Mouse (Mus musculus) heart, embryonic 14.5 days (tissue): Measurements from ENCODE around the gene Cadm1. TPM values are rescaled to one million over a fixed set of nuclear protein-coding genes. Genes with fewer than 3 reads are reported as not detected.
A peak's percentile ranks its signal among the peaks of the same experiment; 100 is the strongest.

Experiments
- ATAC-seq: fragments of 200-750 bp; cut with Nextera tagmentation; 2 replicates; pipeline ENCODE4 v1.8.0; 2017; ENCODE audit warnings: low read depth, moderate TSS enrichment; ENCODE audit not compliant: insufficient number of reproducible peaks, insufficient read depth, low FRiP score
- H3K27ac ChIP-seq, 2 experiments: fragments of 200-500 bp in 1 of 2; fragments of 300-500 bp in 1 of 2; sonication (generic) in 1 of 2; replicated peaks in 1 of 2; 2 replicates each; pipeline ENCODE4 v1.5.1; 2012 to 2014; ENCODE audit warnings: low read depth in 2 of 2, low read length in 2 of 2, control low read depth in 1 of 2, mild to moderate bottlenecking in 1 of 2, mixed read lengths in 1 of 2; ENCODE audit not compliant: control insufficient read depth in 1 of 2, insufficient read depth in 1 of 2
- H3K27me3 ChIP-seq: fragments of 300-500 bp; sonication (generic); 2 replicates; pipeline ENCODE4 v1.6.1; 2014; ENCODE audit warnings: mild to moderate bottlenecking, low read length, control low read depth; ENCODE audit not compliant: control insufficient read depth, insufficient read depth
- H3K36me3 ChIP-seq: fragments of 300-500 bp; sonication (generic); 2 replicates; pipeline ENCODE4 v1.6.1; 2014; ENCODE audit warnings: mild to moderate bottlenecking, control low read depth, low read length, mixed read lengths; ENCODE audit not compliant: control insufficient read depth, insufficient read depth
- H3K4me1 ChIP-seq, 2 experiments: fragments of 200-500 bp in 1 of 2; fragments of 300-500 bp in 1 of 2; sonication (generic) in 1 of 2; 2 replicates each; pipeline ENCODE4 v1.6.1; 2012 to 2014; ENCODE audit warnings: low read length in 2 of 2, control low read depth in 1 of 2, mixed read lengths in 1 of 2; ENCODE audit not compliant: control insufficient read depth in 2 of 2, insufficient read depth in 2 of 2
- H3K4me2 ChIP-seq: fragments of 300-500 bp; sonication (generic); 2 replicates; pipeline ENCODE4 v1.6.1; 2014; ENCODE audit warnings: mild to moderate bottlenecking, low read length
- H3K4me3 ChIP-seq, 2 experiments: fragments of 200-500 bp in 1 of 2; fragments of 300-500 bp in 1 of 2; sonication (generic) in 1 of 2; 2 replicates each; pipeline ENCODE4 v1.5.1; 2012 to 2014; ENCODE audit warnings: low read length in 2 of 2, mild to moderate bottlenecking in 2 of 2, control low read depth in 1 of 2, low read depth in 1 of 2, moderate library complexity in 1 of 2; ENCODE audit not compliant: control insufficient read depth in 1 of 2, insufficient read depth in 1 of 2
- H3K9ac ChIP-seq: fragments of 300-500 bp; sonication (generic); 2 replicates; pipeline ENCODE4 v1.6.1; 2014; ENCODE audit warnings: mild to moderate bottlenecking, low read length
- H3K9me3 ChIP-seq: fragments of 300-500 bp; sonication (generic); 2 replicates; pipeline ENCODE4 v1.6.1; 2016; ENCODE audit warnings: low read length, control low read depth; ENCODE audit not compliant: control insufficient read depth
- WGBS: fragments of 180-500 bp; shearing (Covaris S2); extraction: QIAGEN DNeasy Blood & Tissue Kit; methylation state at CpG from one replicate; pipeline ENCODE4 v1.1.7; 2014; 5-methylcytosine and 5-hydroxymethylcytosine counted together
- polyA plus RNA-seq: library from polyadenylated mRNA; unstranded; fragments of >200 nt; fragmentation: Nextera tagmentation; extraction: Ambion mirVana; gene quantifications from 2 replicates; pipeline ENCODE4 v1.2.1, GENCODE M21; 2014

Cadm1 gene
- polyA plus RNA-seq, 1 experiment from 2014 or later = 16.5 TPM

- Histone ChIP-seq H3K4me1 (peaks cover 8 to 13% of the 10 kb centered on the region in 2 experiments), H3K9me3 (no peaks in the 10 kb centered on the region), H3K36me3 (no peaks in the 10 kb centered on the region), H3K4me3 (no peak overlapping the region), H3K4me2 (no peak overlapping the region), H3K9ac (no peak overlapping the region), H3K27me3 (no peaks in the 10 kb centered on the region), H3K27ac (no peak overlapping the region)
- ATAC-seq = no peak
- 56% methylated on average over 12 of the region's 12 CpGs for WGBS
Observed at GRCm38 (mm10) chr9:47623447-47624445, 93.8 kb downstream of the Cadm1 start.

DNA sequence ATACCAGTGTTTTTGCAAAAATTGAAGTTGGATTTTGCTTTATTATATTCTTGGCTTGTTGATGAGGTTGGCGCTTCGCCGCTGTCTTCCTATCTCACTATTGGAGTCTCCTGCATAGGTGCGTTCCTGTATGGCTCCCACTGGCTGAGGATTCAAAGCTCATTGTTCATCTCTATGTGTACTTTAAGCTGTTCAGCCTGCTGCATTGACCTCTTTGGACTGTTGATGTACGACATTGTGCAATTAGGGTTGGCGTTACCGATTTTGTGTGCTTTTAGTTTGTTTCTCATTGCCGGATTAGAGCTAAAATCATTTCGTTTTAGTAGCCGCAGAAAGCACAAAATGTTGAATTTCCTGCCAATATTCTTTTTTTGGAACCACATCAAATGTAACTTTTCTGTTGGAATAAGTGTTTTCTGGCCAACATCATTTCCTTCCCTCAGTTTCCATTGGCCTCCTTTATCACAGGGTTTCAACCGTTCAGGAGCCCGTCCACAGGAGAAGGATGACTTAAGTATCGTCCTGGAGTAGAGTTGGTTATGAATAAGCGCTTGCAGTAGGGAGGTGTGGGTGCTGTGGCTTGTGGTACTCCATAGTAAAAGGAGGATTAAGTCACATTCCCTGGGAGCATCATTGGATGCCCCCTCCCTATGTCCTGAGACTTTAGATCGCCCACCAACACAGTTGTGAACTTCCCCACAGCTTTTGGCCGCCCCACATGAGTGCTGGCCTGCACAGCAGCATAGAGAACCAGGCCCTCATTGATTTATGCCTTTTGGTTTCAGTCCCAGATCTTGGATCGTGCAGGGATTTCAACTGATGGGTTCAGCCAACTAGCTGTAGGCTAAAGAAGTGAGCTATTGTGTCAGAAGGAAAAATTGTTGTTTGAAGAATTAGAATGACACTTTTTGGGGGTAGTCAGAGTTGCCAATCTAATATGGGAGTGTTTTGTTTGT is 94.9 kb downstream of the Cadm1 start:
- no peak for ATAC-seq
- Histone ChIP-seq H3K27ac (0 out of 4 replicates have a peak overlapping the region, but pooled peaks of 1 of the 2 experiments have one; percentile 33), H3K36me3 (no peaks in the 10 kb centered on the region), H3K4me3 (no peak overlapping the region), H3K4me2 (no peak overlapping the region), H3K4me1 (peaks cover 3 to 10% of the 10 kb centered on the region in 2 experiments; a peak in 3 of 4 replicates), H3K9ac (no peak overlapping the region), H3K9me3 (peaks cover 6% of the 10 kb centered on the region), H3K27me3 (no peaks in the 10 kb centered on the region)
- WGBS = 82% methylated on average over 17 of the region's 17 CpGs

GRCm38 (mm10) chr9:47625621-47626210 is 95.7 kb downstream of the Cadm1 start:
- Histone ChIP-seq H3K4me1 (peaks cover 3 to 10% of the 10 kb centered on the region in 2 experiments; a peak in 3 of 4 replicates), H3K4me3 (no peak overlapping the region), H3K27ac (no peak overlapping the region), H3K4me2 (no peak overlapping the region), H3K36me3 (no peaks in the 10 kb centered on the region), H3K9me3 (peaks cover 6% of the 10 kb centered on the region), H3K9ac (no peak overlapping the region), H3K27me3 (no peaks in the 10 kb centered on the region)
- WGBS = 92% methylated on average over 7 of the region's 7 CpGs
- ATAC-seq = no peak

DNA sequence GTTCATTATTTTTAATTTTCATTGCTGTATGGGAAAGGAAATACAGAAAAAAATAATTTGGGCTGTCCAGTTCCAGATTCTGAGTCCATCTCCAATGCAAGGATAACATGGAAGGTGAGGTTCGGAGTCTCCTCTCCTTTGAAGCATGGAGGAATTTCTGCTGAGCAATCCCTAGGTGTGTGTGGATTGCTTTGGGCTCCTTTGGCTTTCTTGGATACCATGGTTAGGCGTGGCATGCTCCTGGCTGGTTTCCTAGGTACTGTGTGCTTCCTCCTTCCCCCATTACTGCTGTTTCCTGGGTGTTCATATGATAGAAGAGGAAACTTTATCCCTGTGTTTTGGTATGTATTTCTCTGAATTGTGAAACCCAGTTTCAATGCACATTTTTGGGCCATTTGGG is 98.0 kb downstream of the Cadm1 start:
- H3K36me3 ChIP-seq = no peaks in the 10 kb centered on the region
- 89% methylated on average over 2 of the region's 2 CpGs for WGBS

DNA sequence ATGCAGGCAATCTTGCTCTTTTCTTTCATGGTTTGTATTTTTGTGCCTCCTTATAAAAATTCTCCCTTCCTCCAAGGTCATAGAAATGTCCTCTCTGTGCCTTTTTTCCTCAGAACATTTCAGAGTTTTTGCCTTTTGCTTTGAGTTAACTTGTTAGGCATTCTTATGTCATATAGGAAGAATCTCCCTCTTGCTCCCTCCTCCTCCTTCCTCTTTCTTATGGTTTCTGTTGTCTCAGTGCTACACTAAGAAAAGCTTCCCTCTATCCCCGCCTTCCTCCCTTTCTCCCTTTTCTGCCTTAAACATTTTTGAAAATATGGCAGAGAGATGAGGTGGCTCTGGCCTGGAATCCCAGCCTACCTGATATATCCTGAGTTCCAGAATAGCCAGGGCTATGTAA is 98.6 kb downstream of the Cadm1 start:
- H3K4me3 ChIP-seq = no peak overlapping the region
- no peak overlapping the region for H3K4me2 ChIP-seq
- WGBS = 82% methylated on average over 1 of the region's 1 CpGs
- no peak overlapping the region for H3K27ac ChIP-seq
- H3K4me1 ChIP-seq = peaks cover 2 to 9% of the 10 kb centered on the region in 2 experiments; a peak in 3 of 4 replicates
- no peaks in the 10 kb centered on the region for H3K36me3 ChIP-seq
- H3K9me3 ChIP-seq = peaks cover 6% of the 10 kb centered on the region
- no peaks in the 10 kb centered on the region for H3K27me3 ChIP-seq
- no peak for ATAC-seq
- no peak overlapping the region for H3K9ac ChIP-seq

More for the DNA sequence above, 98.0 kb downstream of the Cadm1 start:
- Histone ChIP-seq H3K9ac (no peak overlapping the region), H3K4me2 (no peak overlapping the region), H3K4me3 (no peak overlapping the region), H3K27me3 (no peaks in the 10 kb centered on the region), H3K4me1 (peaks cover 3 to 10% of the 10 kb centered on the region in 2 experiments; a peak in 3 of 4 replicates), H3K9me3 (peaks cover 6% of the 10 kb centered on the region), H3K27ac (no peak overlapping the region)
- no peak for ATAC-seq

DNA sequence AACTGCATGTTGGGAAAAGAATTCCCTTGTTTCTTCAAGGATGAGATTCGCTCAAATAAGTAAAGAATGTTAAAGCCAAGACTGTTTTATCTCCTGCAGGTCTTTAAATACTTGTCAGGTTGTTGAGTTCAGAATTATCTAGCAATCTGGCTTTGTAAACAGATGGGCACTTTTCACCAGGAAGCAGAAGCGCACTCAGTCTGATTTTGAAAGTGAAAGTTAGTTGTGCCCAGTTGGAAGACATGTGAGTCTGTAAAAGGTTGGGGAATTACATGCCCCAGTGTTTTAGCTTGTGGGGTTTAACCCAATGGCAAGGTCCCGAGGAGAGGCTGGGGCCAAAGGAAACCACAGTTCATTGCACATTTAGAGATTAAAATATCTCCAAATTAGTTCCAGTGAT is 104.7 kb downstream of the Cadm1 start:
- Histone ChIP-seq H3K4me3 (no peak overlapping the region), H3K9me3 (no peaks in the 10 kb centered on the region; the same call in 1 of the 2 replicates), H3K27me3 (no peaks in the 10 kb centered on the region), H3K27ac (no peak overlapping the region), H3K4me1 (peaks cover 0 to 2% of the 10 kb centered on the region in 2 experiments; a peak in 1 of 4 replicates), H3K4me2 (no peak overlapping the region), H3K9ac (no peak overlapping the region), H3K36me3 (no peaks in the 10 kb centered on the region)
- 79% methylated on average over 3 of the region's 3 CpGs for WGBS
- no peak for ATAC-seq

DNA sequence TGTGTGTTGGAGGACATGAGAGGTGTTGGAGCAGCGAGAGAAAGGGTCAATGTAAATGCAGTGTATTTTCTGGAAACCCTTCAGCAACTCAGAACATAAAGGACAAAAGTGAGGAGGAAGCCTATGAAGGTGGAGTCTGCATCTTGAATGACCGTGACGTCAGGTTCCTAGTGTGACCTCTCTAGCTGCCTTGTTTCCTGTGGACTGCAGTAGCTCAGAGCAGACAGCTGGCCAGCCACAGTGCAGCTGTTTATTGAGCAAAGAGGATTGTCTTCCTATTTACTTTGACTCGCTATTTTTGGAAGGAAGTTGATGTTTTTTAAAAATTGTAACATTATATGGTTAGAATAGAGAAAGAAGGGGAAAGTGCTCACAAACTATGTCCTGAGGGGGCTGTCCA is 112.7 kb downstream of the Cadm1 start:
- Histone ChIP-seq H3K4me3 (no peak overlapping the region), H3K4me2 (no peak overlapping the region), H3K36me3 (no peaks in the 10 kb centered on the region), H3K4me1 (no peaks in the 10 kb centered on the region), H3K9ac (no peak overlapping the region), H3K27ac (no peak overlapping the region), H3K27me3 (0 out of 2 replicates have a peak, but pooled peaks cover 3% of the 10 kb centered on the region), H3K9me3 (no peaks in the 10 kb centered on the region)
- ATAC-seq = no peak
- WGBS = 48% methylated on average over 4 of the region's 4 CpGs
